10 mouse cellular contexts compared by ENCODE assay signal in the genomic region with DNA sequence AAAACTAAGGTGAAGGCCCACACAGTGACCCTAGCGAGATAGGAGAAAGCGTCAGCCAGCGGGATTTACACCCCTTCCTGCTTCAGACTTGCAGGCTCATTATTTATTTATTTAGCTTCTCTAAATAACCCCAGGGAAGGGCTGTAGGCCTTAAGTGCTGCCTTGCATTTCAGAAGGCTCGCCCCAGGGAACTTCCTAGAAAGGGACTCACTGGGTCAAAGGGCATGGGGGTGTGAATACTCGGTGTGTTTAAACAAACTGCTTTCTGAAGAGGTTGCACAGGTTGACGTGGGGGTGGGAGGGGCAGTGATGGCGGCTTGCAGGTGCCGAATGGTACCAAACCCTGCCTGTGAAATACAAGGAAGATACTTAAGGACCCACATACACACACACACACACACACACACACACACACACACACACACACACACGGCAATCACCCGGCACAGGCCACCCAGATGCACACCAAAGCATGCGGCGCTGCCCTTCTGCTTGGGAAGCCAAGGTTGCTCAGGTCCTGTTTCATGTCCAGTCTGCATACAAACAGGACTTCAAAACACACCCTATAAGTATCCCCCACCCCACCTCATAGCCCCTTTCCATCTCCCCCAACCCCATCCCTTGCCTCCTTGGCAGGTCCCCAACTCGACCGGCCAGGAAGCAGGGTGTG. TPM values are rescaled to one million over a fixed set of nuclear protein-coding genes. Genes with fewer than 3 reads are reported as not detected.
DNase-seq lines count a peak whose midpoint lies in the region; ATAC-seq and TF ChIP-seq lines count a peak whose summit lies in the region.
"Had no signal": no experiment of that assay in that cellular context is flagged by ENCODE, and none has a peak within 500 bp of the region (broad histone marks: within the 10 kb centered on the region; RNA-seq: fewer than 3 reads in every experiment).

No protein-coding gene starts in this region.

- peak; percentile 92 for DNase-seq in heart, adult 11 months
- no peak for DNase-seq in heart, postnatal 10 days
- no peak for DNase-seq in CH12.LX (ENCODE audit: extremely low read depth)
- DNase-seq in embryo, embryonic 10.5 days (ENCODE audit: low spot score): peak; percentile 69
- peak; percentile 37 for DNase-seq in lung, embryonic 14.5 days
- no peak for DNase-seq in ovary, postnatal 14 days (ENCODE audit: low spot score)
- DNase-seq in left cerebral cortex, adult 9 months (ENCODE audit: low spot score in 2 of 2): no peak
- no peak for DNase-seq in thymus, postnatal 25 days
- DNase-seq: adrenal gland, postnatal 14 days had no signal

- H3K4me1 ChIP-seq in CH12.LX (ENCODE audit: control insufficient read depth in 1 of 2, insufficient read depth in 2 of 2): peaks cover 28 to 53% of the 10 kb centered on the region in 2 experiments
- peaks cover 14% of the 10 kb centered on the region for H3K4me1 ChIP-seq in lung, embryonic 14.5 days (ENCODE audit: insufficient read depth)

- intact Hi-C loops in heart, postnatal 10 days (cut with DNase I): no loop called here

- H3K27ac ChIP-seq in CH12.LX (ENCODE audit: insufficient read depth, low read depth): peak overlapping the region; percentile 6; the same call in 1 of the 2 replicates
- no peak overlapping the region for H3K27ac ChIP-seq in lung, embryonic 14.5 days (ENCODE audit: low read depth)

- H3K9ac ChIP-seq in CH12.LX (ENCODE audit: insufficient read depth, low read depth): no peak overlapping the region
- no peak overlapping the region for H3K9ac ChIP-seq in lung, embryonic 14.5 days

- dilution Hi-C loops in CH12.LX (cut with MboI; ENCODE audit: extremely low pct_ligation_motif_present, extremely low pct_unique_long_range_greater_than_20kb, low sequenced_read_pairs): no loop called here

- no peak overlapping the region for H3K4me2 ChIP-seq in CH12.LX (ENCODE audit: insufficient read depth, low read depth, poor library complexity, severe bottlenecking)
- H3K4me2 ChIP-seq in lung, embryonic 14.5 days: no peak overlapping the region

- TF ChIP-seq RAD21 in CH12.LX (IDR thresholded peaks at IDR 0.05; ENCODE audit: low read depth, low read length): no peak

- TF ChIP-seq EP300 in CH12.LX (IDR thresholded peaks at IDR 0.05; ENCODE audit: low read length): no peak

- TF ChIP-seq CTCF in CH12.LX (conservative IDR thresholded peaks at IDR 0.05 in 1 of 2, IDR thresholded peaks at IDR 0.05 in 1 of 2; ENCODE audit: low read depth in 2 of 2, low read length in 2 of 2): no peak
- no peak for TF ChIP-seq CTCF in lung, embryonic 14.5 days (IDR thresholded peaks at IDR 0.05; ENCODE audit: low read depth)

- H3K9me3 ChIP-seq in CH12.LX (replicated peaks; ENCODE audit: low read length): no peaks in the 10 kb centered on the region
- H3K9me3 ChIP-seq in lung, embryonic 14.5 days (ENCODE audit: low read depth, low read length): no peaks in the 10 kb centered on the region
- H3K9me3 ChIP-seq: embryonic facial prominence, embryonic 12.5 days had no signal

- no peaks in the 10 kb centered on the region for H3K79me2 ChIP-seq in CH12.LX (replicated peaks; ENCODE audit: control insufficient read depth, extremely low read depth, insufficient read depth, poor library complexity, severe bottlenecking)

- TF ChIP-seq POLR2A in CH12.LX (IDR thresholded peaks at IDR 0.05; ENCODE audit: low read depth, low read length): no peak

- H3K36me3 ChIP-seq in CH12.LX (replicated peaks in 1 of 2; ENCODE audit: control insufficient read depth in 1 of 2, insufficient read depth in 1 of 2, low read length in 1 of 2): peaks cover 0 to 2% of the 10 kb centered on the region in 2 experiments
- H3K36me3 ChIP-seq in lung, embryonic 14.5 days (ENCODE audit: insufficient read depth): no peaks in the 10 kb centered on the region
- H3K36me3 ChIP-seq: embryonic facial prominence, embryonic 12.5 days had no signal

- no peak for ATAC-seq in lung, embryonic 14.5 days (ENCODE audit: insufficient read depth)

- WGBS in lung, embryonic 14.5 days: 45% methylated on average over 14 of the region's 14 CpGs

- H3K27me3 ChIP-seq in CH12.LX (replicated peaks): no peaks in the 10 kb centered on the region
- H3K27me3 ChIP-seq in lung, embryonic 14.5 days (ENCODE audit: insufficient read depth, low read length): no peaks in the 10 kb centered on the region
- H3K27me3 ChIP-seq: embryonic facial prominence, embryonic 12.5 days had no signal

- in situ Hi-C loops in CH12.LX (cut with MboI; ENCODE audit: low pct_ligation_motif_present, low pct_unique_long_range_greater_than_20kb, low sequenced_read_pairs): loop anchor here (5.0 kb wide), 2 partner anchors 33 to 93 kb away; partner anchors contain the start of gene Pim1

- no peak overlapping the region for H3K4me3 ChIP-seq in CH12.LX (replicated peaks in 1 of 3; ENCODE audit: low read depth in 2 of 3, low read length in 2 of 3, poor library complexity in 1 of 3)
- no peak overlapping the region for H3K4me3 ChIP-seq in lung, embryonic 14.5 days (ENCODE audit: low read depth, low read length)

TF ChIP-seq in CH12.LX, 34 proteins besides CTCF, POLR2A, EP300 and RAD21:
- TF ChIP-seq ZC3H11A (IDR thresholded peaks at IDR 0.05; ENCODE audit: low read depth, low read length): no peak
- 0 out of 2 replicates have a peak, but pooled peaks have one; percentile 23 for TF ChIP-seq ELF1 (IDR thresholded peaks at IDR 0.05; ENCODE audit: low read depth, low read length)
- no peak for TF ChIP-seq TBP (conservative IDR thresholded peaks at IDR 0.05; ENCODE audit: low read depth, low read length)

RNA-seq across cellular contexts. Expression of gene Fgd2, which starts 38.7 kb away (rescaled TPM):
- 1 to 10 TPM; 2.5 to 2.6 TPM for total RNA-seq in heart, postnatal 10 days (2021)
- total RNA-seq in CH12.LX (2012; rRNA removed) (48.3 and 67.6 TPM in 2 replicates), CH12.LX (2014; rRNA removed) (41.7 and 41.9 TPM in 2 replicates)
- 49.2 and 54.4 TPM in 2 replicates for polyA plus RNA-seq in CH12.LX (2012; ENCODE audit: insufficient read length, low read depth)
- 15.7 and 19.2 TPM in 2 replicates for polyA plus RNA-seq in lung, embryonic 14.5 days (2014; fragmentation: Nextera tagmentation; extraction: Ambion mirVana)

RNA-seq across cellular contexts. Expression of gene Mtch1, which starts 51.6 kb away (rescaled TPM):
- total RNA-seq in heart, postnatal 10 days (2021): 100 to 1,000 TPM; 345 to 350 TPM
- total RNA-seq in CH12.LX (2012; rRNA removed) (139 and 143 TPM in 2 replicates), CH12.LX (2014; rRNA removed) (56.8 and 66.1 TPM in 2 replicates)
- polyA plus RNA-seq in CH12.LX (2012; ENCODE audit: insufficient read length, low read depth): 102 and 110 TPM in 2 replicates
- 381 and 395 TPM in 2 replicates for polyA plus RNA-seq in lung, embryonic 14.5 days (2014; fragmentation: Nextera tagmentation; extraction: Ambion mirVana)

Comparison
In these comparisons a context has a peak if more than half of its experiments do, and no peak if none do; other contexts are left out.
1. DNase-seq: peak in heart, adult 11 months (single experiment), embryo, embryonic 10.5 days (single experiment) and lung, embryonic 14.5 days (single experiment); none in heart, postnatal 10 days (0 of 2), CH12.LX (single experiment), ovary, postnatal 14 days (single experiment), left cerebral cortex, adult 9 months (0 of 2) and thymus, postnatal 25 days (single experiment).
2. RNA of gene Fgd2, which starts 38.7 kb away (total RNA-seq): 41.7 to 67.6 TPM in CH12.LX; 2.5 to 2.6 TPM in heart, postnatal 10 days; every median in the first group is over 10 times any median in the second.